Mouse (Mus musculus): ENCODE measurements around the gene 3110001I22Rik. TPM values are rescaled to one million over a fixed set of nuclear protein-coding genes. Genes with fewer than 3 reads are reported as not detected.

Gene 3110001I22Rik
- total and polyA plus RNA-seq, 3 experiments = 8.8 to 10.8 TPM; not detected in 1

- TF ChIP-seq TBP (IDR thresholded peaks at IDR 0.05; ENCODE audit: low read depth, low read length) = no peak
- TF ChIP-seq TAL1 (IDR thresholded peaks at IDR 0.05; ENCODE audit: low read length) = no peak
- TF ChIP-seq MYB (IDR thresholded peaks at IDR 0.05; ENCODE audit: low read depth, low read length) = no peak
- TF ChIP-seq NRF1 (IDR thresholded peaks at IDR 0.05; ENCODE audit: insufficient read depth, low read depth, low read length, poor library complexity, severe bottlenecking) = no peak
- Histone ChIP-seq H3K4me1 (ENCODE audit: control insufficient read depth in 1 of 2, insufficient read depth in 2 of 2, low read length in 2 of 2) (peaks cover 0 to 4% of the 10 kb centered on the region in 2 experiments; a peak in 1 of 4 replicates), H3K27ac (ENCODE audit: control insufficient read depth, low read depth, low read length) (no peak overlapping the region), H3K27me3 (ENCODE audit: control insufficient read depth in 1 of 2, insufficient read depth in 2 of 2, low read length in 2 of 2) (no peaks in the 10 kb centered on the region), H3K4me3 (ENCODE audit: control insufficient read depth in 1 of 2, insufficient read depth in 1 of 2, low read depth in 2 of 2, low read length in 2 of 2) (no peak overlapping the region), H3K9ac (ENCODE audit: control insufficient read depth, low read depth, low read length, poor library complexity, severe bottlenecking) (no peak overlapping the region), H3K9me3 (replicated peaks; ENCODE audit: insufficient read depth, low read length) (no peaks in the 10 kb centered on the region), H3K36me3 (ENCODE audit: control insufficient read depth in 1 of 2, insufficient read depth in 2 of 2, low read length in 2 of 2) (peaks cover 0 to 3% of the 10 kb centered on the region in 2 experiments; a peak in 1 of 4 replicates), H3K79me2 (ENCODE audit: control insufficient read depth, insufficient read depth, low read length, poor library complexity) (no peaks in the 10 kb centered on the region)
- DNase-seq (ENCODE audit: low read depth, low spot score) = no peak
Observed at GRCm38 (mm10) chr16:13714910-13715309, 43.2 kb downstream of the 3110001I22Rik start.

- TF ChIP-seq UBTF (IDR thresholded peaks at IDR 0.05; ENCODE audit: borderline replicate concordance, insufficient read depth, low read depth, low read length) = no peak
- no peak for TF ChIP-seq TBP (IDR thresholded peaks at IDR 0.05; ENCODE audit: low read depth, low read length)
- no peak for TF ChIP-seq ELF1 (IDR thresholded peaks at IDR 0.05; ENCODE audit: low read depth, low read length)
- TF ChIP-seq TCF12 (IDR thresholded peaks at IDR 0.05; ENCODE audit: low read depth, low read length) = no peak
- TF ChIP-seq MYC (IDR thresholded peaks at IDR 0.05; ENCODE audit: low read depth, low read length) = no peak
- TF ChIP-seq JUND (IDR thresholded peaks at IDR 0.05; ENCODE audit: low read depth, low read length) = no peak
- no peak for TF ChIP-seq MEF2A (IDR thresholded peaks at IDR 0.05; ENCODE audit: extremely low read depth, insufficient replicate concordance, low read depth, low read length, poor library complexity, severe bottlenecking)
- TF ChIP-seq EP300 (IDR thresholded peaks at IDR 0.05; ENCODE audit: low read depth in 1 of 2, low read length in 2 of 2) = no peak
- TF ChIP-seq RAD21 (IDR thresholded peaks at IDR 0.05; ENCODE audit: low read depth, low read length) = no peak
- TF ChIP-seq SIN3A (IDR thresholded peaks at IDR 0.05; ENCODE audit: low read length) = no peak
- TF ChIP-seq CHD2 (IDR thresholded peaks at IDR 0.05; ENCODE audit: low read length) = no peak
- no peak for TF ChIP-seq TAL1 (IDR thresholded peaks at IDR 0.05; ENCODE audit: low read length)
- no peak for TF ChIP-seq MAFK (IDR thresholded peaks at IDR 0.05; ENCODE audit: borderline replicate concordance, low read depth, low read length)
- TF ChIP-seq USF1 (IDR thresholded peaks at IDR 0.05; ENCODE audit: low read depth, low read length) = no peak
- TF ChIP-seq POLR2A (IDR thresholded peaks at IDR 0.05; ENCODE audit: control insufficient read depth in 1 of 2, insufficient read depth in 1 of 2, low read depth in 1 of 2, low read length in 2 of 2, poor library complexity in 1 of 2) = no peak
- no peak for TF ChIP-seq RCOR1 (IDR thresholded peaks at IDR 0.05; ENCODE audit: low read depth, low read length)
- TF ChIP-seq NRF1 (IDR thresholded peaks at IDR 0.05; ENCODE audit: insufficient read depth, low read depth, low read length, poor library complexity, severe bottlenecking) = no peak
- TF ChIP-seq MYB (IDR thresholded peaks at IDR 0.05; ENCODE audit: low read depth, low read length) = no peak
- TF ChIP-seq MAZ (IDR thresholded peaks at IDR 0.05; ENCODE audit: low read depth, low read length) = no peak
- no peak for TF ChIP-seq POLR2AphosphoS2 (IDR thresholded peaks at IDR 0.05; ENCODE audit: low read length)
- H3K79me2 ChIP-seq (ENCODE audit: control insufficient read depth, insufficient read depth, low read length, poor library complexity) = no peaks in the 10 kb centered on the region
- peak; percentile 46 for DNase-seq (ENCODE audit: low read depth, low spot score)
- H3K27me3 ChIP-seq (ENCODE audit: control insufficient read depth in 1 of 2, insufficient read depth in 2 of 2, low read length in 2 of 2) = no peaks in the 10 kb centered on the region
- H3K36me3 ChIP-seq (ENCODE audit: control insufficient read depth in 1 of 2, insufficient read depth in 2 of 2, low read length in 2 of 2) = no peaks in the 10 kb centered on the region
- no peak overlapping the region for H3K9ac ChIP-seq (ENCODE audit: control insufficient read depth, low read depth, low read length, poor library complexity, severe bottlenecking)
- no peaks in the 10 kb centered on the region for H3K4me1 ChIP-seq (ENCODE audit: control insufficient read depth in 1 of 2, insufficient read depth in 2 of 2, low read length in 2 of 2)
- H3K4me3 ChIP-seq (ENCODE audit: control insufficient read depth in 1 of 2, insufficient read depth in 1 of 2, low read depth in 2 of 2, low read length in 2 of 2) = no peak overlapping the region
- no peaks in the 10 kb centered on the region for H3K9me3 ChIP-seq (replicated peaks; ENCODE audit: insufficient read depth, low read length)
- no peak overlapping the region for H3K27ac ChIP-seq (ENCODE audit: control insufficient read depth, low read depth, low read length)
Observed at GRCm38 (mm10) chr16:13716821-13717553, 45.3 kb downstream of the 3110001I22Rik start.

Measured in MEL (cell line).